Mouse (Mus musculus): ENCODE results near the gene Plscr3. TPM values are rescaled to one million over a fixed set of nuclear protein-coding genes. Genes with fewer than 3 reads are reported as not detected.

Gene Plscr3
- total and polyA plus RNA-seq, 3 experiments: 2.5 to 15.3 (median 2.9) TPM

GRCm38 (mm10) chr11:69883527-69884151 lies 37.5 kb downstream of the Plscr3 start:
- peaks cover 10% of the 10 kb centered on the region for H3K9me3 ChIP-seq (replicated peaks; ENCODE audit: low read length)
- DNase-seq (ENCODE audit: extremely low read depth): no peak
- in situ Hi-C loops (cut with MboI; ENCODE audit: low pct_ligation_motif_present, low pct_unique_long_range_greater_than_20kb, low sequenced_read_pairs) (loop anchor here (5.0 kb wide), 1 partner anchor 34 kb away; no protein-coding TSS in a partner anchor), dilution Hi-C loops (cut with MboI; ENCODE audit: extremely low pct_ligation_motif_present, extremely low pct_unique_long_range_greater_than_20kb, low sequenced_read_pairs) (no loop called here)
- no peaks in the 10 kb centered on the region for H3K79me2 ChIP-seq (replicated peaks; ENCODE audit: control insufficient read depth, extremely low read depth, insufficient read depth, poor library complexity, severe bottlenecking)
- TF ChIP-seq RCOR1 (conservative IDR thresholded peaks at IDR 0.05; ENCODE audit: low read depth, low read length): no peak
- no peak for TF ChIP-seq PAX5 (IDR thresholded peaks at IDR 0.05; ENCODE audit: low read length)
- no peak for TF ChIP-seq MAX (IDR thresholded peaks at IDR 0.05; ENCODE audit: low read length)
- no peak for TF ChIP-seq ETS1 (conservative IDR thresholded peaks at IDR 0.05; ENCODE audit: low read depth, low read length)
- TF ChIP-seq MXI1 (IDR thresholded peaks at IDR 0.05; ENCODE audit: low read depth, low read length): no peak
- H3K27ac ChIP-seq (ENCODE audit: insufficient read depth, low read depth): no peak overlapping the region
- no peak overlapping the region for H3K9ac ChIP-seq (ENCODE audit: insufficient read depth, low read depth)
- no peak overlapping the region for H3K4me3 ChIP-seq (replicated peaks in 1 of 3; ENCODE audit: low read depth in 2 of 3, low read length in 2 of 3, poor library complexity in 1 of 3)
- H3K4me1 ChIP-seq (ENCODE audit: control insufficient read depth in 1 of 2, insufficient read depth in 2 of 2): peaks cover 16 to 32% of the 10 kb centered on the region in 2 experiments
- peaks cover 21 to 83% of the 10 kb centered on the region in 2 experiments for H3K36me3 ChIP-seq (replicated peaks in 1 of 2; ENCODE audit: control insufficient read depth in 1 of 2, insufficient read depth in 1 of 2, low read length in 1 of 2)
- no peak overlapping the region for H3K4me2 ChIP-seq (ENCODE audit: insufficient read depth, low read depth, poor library complexity, severe bottlenecking)
- H3K27me3 ChIP-seq (replicated peaks): no peaks in the 10 kb centered on the region

- in situ Hi-C loops (cut with MboI; ENCODE audit: low pct_ligation_motif_present, low pct_unique_long_range_greater_than_20kb, low sequenced_read_pairs): loop anchor here (5.0 kb wide), 1 partner anchor 33 kb away; no protein-coding TSS in a partner anchor
- Histone ChIP-seq H3K27me3 (replicated peaks) (no peaks in the 10 kb centered on the region), H3K4me1 (ENCODE audit: control insufficient read depth in 1 of 2, insufficient read depth in 2 of 2) (peaks cover 12 to 26% of the 10 kb centered on the region in 2 experiments), H3K4me2 (ENCODE audit: insufficient read depth, low read depth, poor library complexity, severe bottlenecking) (no peak overlapping the region), H3K9me3 (replicated peaks; ENCODE audit: low read length) (peaks cover 10% of the 10 kb centered on the region), H3K27ac (ENCODE audit: insufficient read depth, low read depth) (no peak overlapping the region), H3K4me3 (replicated peaks in 1 of 3; ENCODE audit: low read depth in 2 of 3, low read length in 2 of 3, poor library complexity in 1 of 3) (no peak overlapping the region), H3K36me3 (replicated peaks in 1 of 2; ENCODE audit: control insufficient read depth in 1 of 2, insufficient read depth in 1 of 2, low read length in 1 of 2) (peaks cover 21 to 84% of the 10 kb centered on the region in 2 experiments), H3K9ac (ENCODE audit: insufficient read depth, low read depth) (no peak overlapping the region), H3K79me2 (replicated peaks; ENCODE audit: control insufficient read depth, extremely low read depth, insufficient read depth, poor library complexity, severe bottlenecking) (no peaks in the 10 kb centered on the region)
- no peak for TF ChIP-seq SIN3A (IDR thresholded peaks at IDR 0.05; ENCODE audit: low read length)
- no peak for TF ChIP-seq ZMIZ1 (IDR thresholded peaks at IDR 0.05; ENCODE audit: low read depth, low read length)
- TF ChIP-seq MAX (IDR thresholded peaks at IDR 0.05; ENCODE audit: low read length): no peak
- TF ChIP-seq TCF12 (IDR thresholded peaks at IDR 0.05; ENCODE audit: low read depth, low read length): no peak
- no peak for TF ChIP-seq HCFC1 (IDR thresholded peaks at IDR 0.05; ENCODE audit: low read depth, low read length)
- TF ChIP-seq ZNF384 (IDR thresholded peaks at IDR 0.05; ENCODE audit: low read depth, low read length): no peak
- TF ChIP-seq MYC (IDR thresholded peaks at IDR 0.05; ENCODE audit: low read depth, low read length): no peak
- TF ChIP-seq JUND (conservative IDR thresholded peaks at IDR 0.05; ENCODE audit: low read depth, low read length): no peak
- TF ChIP-seq NRF1 (IDR thresholded peaks at IDR 0.05; ENCODE audit: low read depth, low read length): no peak
- TF ChIP-seq CHD1 (IDR thresholded peaks at IDR 0.05; ENCODE audit: low read depth, low read length): no peak
- no peak for TF ChIP-seq JUN (IDR thresholded peaks at IDR 0.05; ENCODE audit: insufficient read depth, low read depth, low read length)
- no peak for TF ChIP-seq MAFK (IDR thresholded peaks at IDR 0.05; ENCODE audit: insufficient replicate concordance, low read length)
- TF ChIP-seq ZKSCAN1 (IDR thresholded peaks at IDR 0.05; ENCODE audit: borderline replicate concordance, low read depth, low read length): no peak
- TF ChIP-seq MXI1 (IDR thresholded peaks at IDR 0.05; ENCODE audit: low read depth, low read length): no peak
- no peak for TF ChIP-seq USF2 (conservative IDR thresholded peaks at IDR 0.05; ENCODE audit: low read depth, low read length)
- TF ChIP-seq PAX5 (IDR thresholded peaks at IDR 0.05; ENCODE audit: low read length): no peak
- no peak for TF ChIP-seq ELF1 (IDR thresholded peaks at IDR 0.05; ENCODE audit: low read depth, low read length)
- no peak for TF ChIP-seq ZC3H11A (IDR thresholded peaks at IDR 0.05; ENCODE audit: low read depth, low read length)
- TF ChIP-seq ETS1 (conservative IDR thresholded peaks at IDR 0.05; ENCODE audit: low read depth, low read length): no peak
- no peak for TF ChIP-seq KAT2A (IDR thresholded peaks at IDR 0.05; ENCODE audit: insufficient replicate concordance, low read length)
- DNase-seq (ENCODE audit: extremely low read depth): no peak
- dilution Hi-C loops (cut with MboI; ENCODE audit: extremely low pct_ligation_motif_present, extremely low pct_unique_long_range_greater_than_20kb, low sequenced_read_pairs): no loop called here
These were observed 38.1 kb downstream of the Plscr3 start for GRCm38 (mm10) chr11:69884240-69884639.
